18 mouse cellular contexts compared by ENCODE assay signal in genomic region chr2:91148101-91148500, GRCm38 (mm10). TPM values are rescaled to one million over a fixed set of nuclear protein-coding genes. Genes with fewer than 3 reads are reported as not detected.
"Had no signal": no experiment of that assay in that cellular context is flagged by ENCODE, and none has a peak within 500 bp of the region (broad histone marks: within the 10 kb centered on the region; RNA-seq: fewer than 3 reads in every experiment).

No protein-coding gene starts in this region.

- H3K4me3 ChIP-seq: neural tube, embryonic 12.5 days; neural tube, embryonic 13.5 days; neural tube, embryonic 15.5 days; stomach, embryonic 15.5 days had no signal

- H3K27ac ChIP-seq: neural tube, embryonic 12.5 days; neural tube, embryonic 13.5 days; neural tube, embryonic 15.5 days; stomach, embryonic 15.5 days; stomach, postnatal 0 days had no signal

- H3K4me1 ChIP-seq: neural tube, embryonic 12.5 days; neural tube, embryonic 13.5 days; neural tube, embryonic 15.5 days; stomach, embryonic 15.5 days had no signal

- H3K27me3 ChIP-seq: neural tube, embryonic 12.5 days; neural tube, embryonic 13.5 days; neural tube, embryonic 15.5 days; stomach, embryonic 15.5 days had no signal

- H3K9ac ChIP-seq: neural tube, embryonic 12.5 days; neural tube, embryonic 13.5 days; neural tube, embryonic 15.5 days; stomach, embryonic 15.5 days had no signal

- DNase-seq: retina, postnatal 1 day; right cerebral cortex, adult 18-20 months; right cerebral cortex, postnatal 14 days; right cerebral cortex, postnatal 25 days; right cerebral cortex, postnatal 4 days; spleen, adult 18-20 months; thymus, adult 18-20 months; thymus, adult 2 months; thymus, postnatal 14 days; thymus, postnatal 25 days; thymus, postnatal 36 days; thymus, postnatal 4 days had no signal

- H3K4me2 ChIP-seq: neural tube, embryonic 12.5 days; neural tube, embryonic 13.5 days; neural tube, embryonic 15.5 days; stomach, embryonic 15.5 days had no signal

- H3K9me3 ChIP-seq: neural tube, embryonic 12.5 days; neural tube, embryonic 13.5 days; neural tube, embryonic 15.5 days; stomach, embryonic 15.5 days had no signal

RNA-seq across cellular contexts. Expression of gene Mybpc3, which starts 30.2 kb away (rescaled TPM):
- polyA plus RNA-seq: neural tube, embryonic 14.5 days; neural tube, embryonic 15.5 days had no signal
